ENCODE assay signal across 26 mouse cellular contexts in the genomic region with DNA sequence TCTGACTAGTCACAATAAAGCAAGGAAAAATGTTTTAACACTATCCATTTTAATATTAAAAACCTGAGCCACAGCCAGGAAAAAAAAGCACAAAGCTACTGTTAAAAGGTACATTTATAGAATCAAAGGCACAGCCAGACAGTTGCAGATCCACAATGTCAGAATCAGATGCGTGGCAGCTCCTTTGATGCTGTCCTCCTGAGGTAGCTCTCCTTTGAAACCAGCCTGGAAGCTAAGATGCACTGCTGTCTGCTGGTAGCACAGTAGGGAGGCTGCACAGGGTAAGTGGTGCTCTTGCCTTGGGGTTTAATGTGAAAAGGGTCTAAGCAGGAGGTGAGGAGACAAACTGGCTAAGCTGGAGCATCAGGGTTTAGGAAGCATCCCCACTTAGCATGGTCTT.
"Had no signal": no experiment of that assay in that cellular context is flagged by ENCODE, and none has a peak within 500 bp of the region (broad histone marks: within the 10 kb centered on the region; RNA-seq: fewer than 3 reads in every experiment).

No protein-coding gene starts in this region.

- H3K4me3 ChIP-seq: gastrocnemius, adult 2 months; heart, adult 2 months; heart, embryonic 10.5 days; heart, embryonic 12.5 days; hindbrain, embryonic 10.5 days; hindbrain, embryonic 12.5 days; kidney, embryonic 15.5 days; limb, embryonic 13.5 days; limb, embryonic 15.5 days had no signal

- ATAC-seq: hindbrain, embryonic 16.5 days; inflammation-experienced regulatory T-cells, adult 6 months; intestine, embryonic 16.5 days had no signal

- H3K27ac ChIP-seq: gastrocnemius, adult 2 months; heart, adult 2 months; heart, embryonic 10.5 days; hindbrain, embryonic 10.5 days; hindbrain, embryonic 12.5 days; hindbrain, embryonic 14.5 days; kidney, embryonic 15.5 days; kidney, postnatal 0 days; limb, embryonic 13.5 days; limb, embryonic 15.5 days had no signal

- H3K36me3 ChIP-seq: heart, embryonic 10.5 days; heart, embryonic 12.5 days; hindbrain, embryonic 10.5 days; hindbrain, embryonic 12.5 days; kidney, embryonic 15.5 days; limb, embryonic 13.5 days; limb, embryonic 15.5 days had no signal

- H3K27me3 ChIP-seq: heart, embryonic 12.5 days; hindbrain, embryonic 12.5 days; kidney, embryonic 15.5 days; limb, embryonic 13.5 days; limb, embryonic 15.5 days had no signal

- H3K4me1 ChIP-seq: heart, embryonic 10.5 days; heart, embryonic 12.5 days; hindbrain, embryonic 10.5 days; hindbrain, embryonic 12.5 days; kidney, embryonic 15.5 days had no signal

- DNase-seq: gastrocnemius, adult 2 months; gastrocnemius, postnatal 10 days; gastrocnemius, postnatal 25 days; heart, adult 2 months; heart, postnatal 10 days; heart, postnatal 4 days; kidney, adult 11 months; kidney, adult 2 months; kidney, adult 9 months; kidney, postnatal 14 days; kidney, postnatal 36 days; layer of hippocampus, adult 9-11 months; layer of hippocampus, postnatal 36 days; left cerebral cortex, postnatal 4 days had no signal

- H3K4me2 ChIP-seq: heart, embryonic 12.5 days; hindbrain, embryonic 12.5 days; hindbrain, embryonic 14.5 days; kidney, embryonic 15.5 days; limb, embryonic 13.5 days; limb, embryonic 15.5 days had no signal

- H3K9me3 ChIP-seq: heart, embryonic 10.5 days; heart, embryonic 12.5 days; hindbrain, embryonic 12.5 days; kidney, embryonic 15.5 days; limb, embryonic 13.5 days; limb, embryonic 15.5 days had no signal

- H3K9ac ChIP-seq: heart, embryonic 12.5 days; hindbrain, embryonic 12.5 days; hindbrain, embryonic 14.5 days; kidney, embryonic 15.5 days; limb, embryonic 13.5 days; limb, embryonic 15.5 days had no signal
